Mouse (Mus musculus) frontal cortex, postnatal 36 days (tissue): ENCODE data around the gene Pemt.

ENCODE experiments used
- DNase-seq, 2 experiments: peaks; one replicate each; pipeline ENCODE4 v3.0.0; 2022; ENCODE audit warnings: low spot score in 2 of 2

The Pemt gene

DNA sequence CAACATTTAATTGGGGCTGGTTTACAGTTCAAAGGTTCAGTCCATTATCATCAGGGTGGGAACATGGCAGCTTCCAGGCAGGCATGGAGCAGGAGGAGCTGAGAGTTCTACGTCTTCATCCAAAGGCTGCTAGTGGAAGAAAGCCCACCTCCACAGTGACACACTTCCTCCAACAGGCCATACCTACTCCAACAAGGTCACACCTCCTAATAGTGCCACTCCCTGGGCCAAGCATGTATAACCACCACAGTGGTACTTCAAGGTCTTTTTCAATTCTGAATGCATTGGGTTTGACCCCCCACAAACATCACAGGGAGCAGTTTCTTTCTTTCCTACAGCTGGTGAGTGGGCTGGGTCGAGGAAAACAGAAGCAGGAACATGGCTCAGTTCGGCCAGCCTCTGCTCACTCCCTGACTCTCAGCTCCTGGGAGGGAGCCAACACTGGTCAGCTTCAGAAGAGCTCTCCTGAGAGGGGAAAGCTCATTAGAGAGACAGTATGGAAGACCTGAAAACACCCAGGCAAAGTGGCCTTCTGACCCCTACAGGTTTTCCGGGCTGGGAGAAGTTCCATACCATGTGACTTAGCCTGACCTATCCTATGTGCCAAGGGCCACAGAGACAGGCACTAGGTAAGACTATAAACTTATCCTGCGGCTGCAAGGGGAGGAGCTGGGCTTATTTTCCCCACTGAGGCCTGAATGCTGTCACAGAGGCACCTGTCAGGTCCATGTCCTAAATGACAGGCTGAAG is 44.9 kb downstream of the Pemt start:
- no peak for DNase-seq

DNA sequence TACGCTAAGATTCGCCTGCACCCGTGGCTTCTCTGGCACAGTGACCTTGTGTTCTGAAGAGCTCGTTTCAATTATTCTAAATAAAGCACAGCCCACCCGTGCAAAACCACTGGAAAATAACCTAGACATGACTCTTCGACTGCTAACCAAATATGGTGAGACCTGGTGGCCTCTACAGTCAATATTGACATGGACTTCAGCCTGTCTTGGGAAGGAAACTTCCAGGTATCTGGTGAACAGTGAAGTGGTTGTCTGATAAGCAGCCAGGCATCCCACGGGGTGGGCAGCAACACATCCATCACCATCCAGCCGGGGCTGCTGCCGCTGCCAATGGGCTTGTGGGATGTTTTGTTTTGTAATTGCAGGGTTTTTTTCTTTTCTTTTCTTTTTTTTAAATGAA is 52.0 kb downstream of the Pemt start:
- no peak for DNase-seq

DNA sequence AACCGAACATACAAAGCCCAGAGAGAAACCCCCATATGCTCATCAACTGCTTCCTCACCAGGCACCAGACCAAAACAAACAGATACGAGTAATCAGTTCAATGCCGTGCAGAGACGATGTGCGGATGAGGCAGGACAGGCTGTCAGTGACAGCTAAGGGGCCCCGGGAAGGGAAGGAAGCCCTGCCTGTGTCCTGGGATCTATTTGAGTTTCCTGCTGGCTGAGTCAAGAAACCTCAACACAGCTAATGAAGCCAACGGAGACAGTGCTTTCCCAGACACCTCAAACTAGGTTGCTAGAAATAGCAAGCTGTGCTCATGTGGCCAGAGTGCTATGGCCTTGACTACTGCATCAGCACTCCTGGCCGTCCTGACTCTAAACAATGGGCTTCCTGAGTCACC is 54.9 kb downstream of the Pemt start:
- DNase-seq, result no peak

DNA sequence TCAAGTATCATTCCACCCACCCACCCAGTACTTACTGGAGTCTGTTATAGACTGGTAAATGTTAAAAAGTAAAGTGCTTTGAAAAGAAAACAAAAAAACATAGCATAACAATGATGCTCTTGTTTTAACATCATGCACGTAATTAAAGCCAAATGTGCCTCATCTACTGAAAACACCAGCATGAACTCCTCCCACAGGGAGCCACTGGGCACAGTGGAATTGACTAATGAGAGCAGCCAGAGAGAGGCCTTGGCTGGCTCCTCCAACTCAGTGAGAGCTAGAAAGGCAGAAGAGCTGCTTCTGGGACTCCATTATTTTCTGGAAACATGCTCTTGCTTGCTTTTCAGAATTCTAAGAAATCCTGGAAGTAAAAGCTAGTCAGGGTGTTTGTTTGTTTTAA is 56.9 kb downstream of the Pemt start:
- no peak for DNase-seq

DNA sequence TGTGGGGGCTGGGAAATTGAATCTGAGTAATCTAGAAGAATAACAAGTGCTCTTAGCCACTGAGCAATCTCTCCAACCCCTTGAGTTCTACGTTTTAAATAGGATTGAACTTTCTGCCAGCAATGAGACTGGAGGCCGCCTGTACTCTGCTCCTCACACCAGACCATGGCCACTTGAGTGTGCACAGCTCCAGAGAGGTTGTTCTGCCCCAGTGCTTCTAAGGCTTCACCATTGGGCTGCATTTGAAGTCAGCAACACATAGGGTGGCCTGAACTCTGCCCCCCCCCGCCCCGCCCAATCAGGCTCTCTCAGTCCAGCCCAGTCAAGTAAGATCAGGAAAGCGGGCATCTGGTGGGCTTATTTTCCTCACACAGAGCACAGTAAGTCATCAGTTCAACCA is 68.5 kb downstream of the Pemt start:
- DNase-seq, result no peak

DNA sequence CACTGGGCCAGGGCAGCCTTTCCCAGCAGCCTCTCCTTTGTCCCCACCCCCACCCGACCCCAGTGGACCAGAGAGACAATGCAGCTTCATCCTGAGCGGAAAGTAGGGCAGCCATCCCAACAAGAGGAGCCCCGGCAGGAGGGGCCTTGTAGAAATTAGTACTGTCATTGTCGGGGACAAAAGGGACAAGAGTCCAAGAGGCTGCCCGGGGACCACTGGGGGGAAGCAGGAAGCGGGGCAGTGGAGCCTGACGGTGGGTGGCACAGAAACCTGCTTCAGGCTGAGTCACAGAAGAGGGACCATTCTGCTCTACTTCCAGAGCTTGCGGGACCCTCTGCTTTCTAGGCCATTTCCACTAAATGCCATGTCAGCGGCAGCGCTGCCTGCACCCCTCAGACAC is 71.0 kb downstream of the Pemt start:
- no peak for DNase-seq

DNA sequence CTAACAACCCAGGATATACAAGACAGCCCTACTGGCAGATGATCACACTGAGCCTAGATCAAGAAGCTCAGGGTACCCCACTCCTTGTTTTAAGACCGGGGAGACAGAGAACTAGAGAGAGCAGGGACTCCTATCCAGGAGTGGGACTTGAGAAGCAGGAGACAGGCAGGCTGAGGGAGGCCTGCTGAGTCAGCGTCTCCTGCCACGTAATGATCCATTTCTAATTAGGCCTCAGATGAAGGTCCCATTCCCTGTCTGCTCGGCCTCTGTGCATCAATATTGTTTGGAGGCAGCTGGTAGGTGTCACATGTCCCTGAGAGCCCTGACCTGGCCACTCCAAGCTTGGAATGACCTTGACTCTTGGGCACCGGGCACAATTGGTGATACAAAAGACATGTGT is 72.9 kb downstream of the Pemt start:
- DNase-seq, result no peak

DNA sequence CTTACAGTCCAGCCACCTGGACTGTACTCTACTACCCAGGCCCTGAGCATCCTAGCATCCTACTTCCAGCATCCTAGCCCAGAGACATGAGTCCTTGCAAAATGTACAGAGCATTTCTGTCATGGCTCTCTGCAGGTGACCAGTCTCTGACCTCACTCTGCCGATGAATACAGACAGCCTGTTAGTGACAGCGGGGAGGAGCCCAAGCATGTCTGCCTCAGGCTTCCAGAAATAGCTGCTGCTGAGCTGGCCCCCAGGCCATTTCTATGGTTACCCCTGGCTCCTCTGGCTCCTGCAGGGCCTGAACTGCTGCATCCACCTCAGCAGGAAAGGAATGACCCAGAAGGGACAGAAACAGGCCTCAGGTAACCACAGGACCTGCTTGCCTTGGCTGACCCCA is 74.6 kb downstream of the Pemt start:
- DNase-seq, result no peak

DNA sequence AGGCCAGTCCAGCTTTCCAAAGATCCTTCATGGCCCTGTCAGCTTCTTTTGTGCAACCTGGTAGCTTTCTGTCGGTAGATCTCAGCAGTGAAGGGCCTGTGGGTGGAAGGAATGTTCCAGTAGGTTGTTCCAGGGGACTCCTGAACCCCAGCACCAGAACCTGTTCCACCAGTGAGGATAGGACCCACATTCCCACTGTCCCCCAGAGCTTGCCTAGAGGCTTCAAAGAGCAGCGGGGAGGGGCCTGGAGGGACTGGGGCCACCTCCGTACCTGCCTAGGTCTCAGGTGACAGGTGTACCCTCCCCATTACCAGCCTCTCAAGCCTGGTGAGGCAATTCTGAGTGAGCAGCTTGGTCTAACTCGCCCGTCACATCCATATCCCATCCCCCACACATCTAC is 75.5 kb downstream of the Pemt start:
- DNase-seq, result no peak

DNA sequence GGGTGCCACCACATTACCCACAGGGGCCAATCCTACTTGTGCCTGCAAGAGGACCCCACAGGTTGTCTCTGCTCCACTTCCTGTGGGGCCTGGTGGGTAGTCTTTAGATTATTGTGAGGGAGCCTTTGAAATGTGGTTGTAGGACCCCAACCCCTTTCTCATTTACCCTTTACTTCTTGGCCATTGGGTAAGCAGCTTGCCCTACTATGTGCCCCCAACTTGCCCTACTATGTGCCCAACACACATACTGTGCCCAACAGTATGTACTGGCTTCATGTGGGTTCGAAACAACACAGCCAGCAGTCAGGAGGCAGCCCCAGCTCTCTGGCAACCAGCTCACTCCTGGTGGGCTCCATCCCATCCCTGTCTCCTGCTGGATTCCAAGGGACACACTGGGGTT is 78.5 kb downstream of the Pemt start:
- DNase-seq, result no peak

DNA sequence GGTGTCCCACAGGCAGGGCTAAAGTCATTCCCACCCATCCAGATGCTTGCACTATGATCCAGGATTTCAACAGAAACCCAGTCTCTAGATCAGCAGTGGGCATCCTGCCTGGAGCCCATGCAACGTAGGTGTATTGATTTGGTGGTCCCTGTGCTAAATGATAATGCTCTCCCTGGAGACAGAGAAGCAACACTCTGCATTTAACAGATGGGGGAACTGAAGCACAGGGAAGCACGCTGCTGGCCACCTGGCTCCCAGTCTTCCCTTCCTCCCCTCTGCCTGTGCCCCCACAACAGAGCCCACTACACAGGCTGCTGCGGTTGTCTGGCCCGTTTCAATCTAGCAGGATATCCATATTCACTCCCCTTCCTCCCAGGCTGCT is 80.2 kb downstream of the Pemt start:
- no peak for DNase-seq

DNA sequence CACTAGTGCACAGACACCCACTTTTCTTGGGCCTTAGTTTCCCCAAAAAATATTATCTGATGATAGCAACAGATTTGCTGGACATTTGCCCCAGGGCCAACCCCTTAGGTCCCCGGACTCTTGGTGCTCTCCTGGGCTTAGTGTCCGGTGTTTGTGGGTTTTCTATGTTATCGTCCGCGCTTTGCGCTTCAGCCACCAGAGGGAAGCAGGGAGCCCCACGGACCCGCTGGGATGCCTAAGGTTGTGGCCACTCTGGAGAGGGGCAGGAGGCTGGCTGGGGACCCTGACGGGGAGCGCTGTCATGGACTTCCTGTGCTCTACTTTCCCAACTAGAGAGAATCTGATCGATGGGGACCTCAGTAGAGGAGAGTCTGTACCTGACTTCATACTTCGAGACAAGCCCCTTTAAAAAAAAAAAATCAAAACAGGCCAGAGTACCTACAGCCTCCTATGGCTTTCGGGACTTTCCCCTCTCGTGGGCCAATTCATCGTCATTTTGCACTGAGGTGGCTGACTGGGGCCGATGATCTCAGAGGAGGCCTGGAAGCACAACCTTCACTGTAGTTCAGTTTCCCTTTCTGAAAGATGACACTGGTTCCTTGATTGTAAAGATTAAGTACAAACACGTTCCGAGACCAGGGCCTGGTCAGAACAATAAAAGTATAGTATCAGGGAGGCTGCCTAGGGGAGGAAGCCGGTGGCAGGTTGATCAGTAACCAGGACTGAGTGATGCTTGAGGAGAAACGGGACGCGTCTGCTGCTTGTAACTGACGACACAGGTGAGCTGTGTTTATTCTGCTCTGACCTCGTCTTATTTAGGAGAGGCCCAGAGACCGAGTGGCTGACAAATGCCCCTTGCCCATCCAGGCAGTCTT is 80.8 kb downstream of the Pemt start:
- peak; percentile 75 to 80 for DNase-seq

DNA sequence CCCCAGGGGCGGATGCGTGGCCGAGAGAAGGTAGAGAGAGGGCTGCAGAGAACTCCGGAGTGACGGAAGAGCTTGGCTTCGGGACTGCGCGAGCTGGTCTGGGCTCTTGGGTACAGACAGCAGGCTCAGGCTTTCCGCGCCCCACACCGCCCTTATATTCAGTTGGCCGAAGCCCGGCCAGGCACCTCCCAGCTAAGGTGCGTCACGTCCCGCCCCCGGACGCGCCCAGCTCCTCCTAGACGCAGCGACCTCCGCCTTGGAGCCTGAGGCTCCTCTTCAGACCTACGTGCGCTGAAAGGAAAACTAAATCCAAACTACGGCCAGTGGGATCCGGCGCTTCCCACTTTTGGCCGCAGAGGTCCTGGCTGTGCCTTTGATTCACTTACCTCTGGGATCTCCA is 81.5 kb downstream of the Pemt start, which contains the start of gene Rasd1:
Gene Rasd1, minus strand, starts transcription at position 127 of the 400 bp plus-strand sequence.
- DNase-seq, result peak; percentile 67

DNA sequence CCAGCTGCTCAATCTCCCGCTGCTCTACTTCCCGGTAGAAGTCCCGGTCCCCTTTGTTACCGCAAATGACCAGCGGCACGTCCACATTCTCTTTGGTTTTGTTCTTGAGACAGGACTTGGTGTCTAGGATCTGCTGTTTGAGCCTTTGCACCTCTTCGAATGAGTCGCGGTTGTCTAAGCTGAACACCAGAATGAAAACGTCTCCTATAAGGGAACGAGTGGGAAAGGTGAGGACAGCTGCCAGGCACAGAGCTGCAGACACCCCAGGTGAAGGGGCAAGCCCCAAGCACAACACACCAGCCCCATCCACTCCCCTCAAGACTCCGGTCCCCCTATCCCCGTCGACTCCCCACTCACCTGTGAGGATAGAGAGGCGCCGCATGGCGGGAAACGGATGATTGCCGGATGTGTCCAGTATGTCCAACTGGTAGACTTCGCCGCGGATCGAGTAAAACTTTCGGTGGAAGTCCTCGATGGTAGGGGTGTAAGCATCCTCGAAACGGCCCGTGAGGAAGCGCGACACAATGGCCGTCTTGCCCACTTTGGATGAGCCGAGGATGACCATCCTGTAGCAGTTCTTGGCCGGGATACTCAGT is 82.0 kb downstream of the Pemt start:
- DNase-seq, result no peak

DNA sequence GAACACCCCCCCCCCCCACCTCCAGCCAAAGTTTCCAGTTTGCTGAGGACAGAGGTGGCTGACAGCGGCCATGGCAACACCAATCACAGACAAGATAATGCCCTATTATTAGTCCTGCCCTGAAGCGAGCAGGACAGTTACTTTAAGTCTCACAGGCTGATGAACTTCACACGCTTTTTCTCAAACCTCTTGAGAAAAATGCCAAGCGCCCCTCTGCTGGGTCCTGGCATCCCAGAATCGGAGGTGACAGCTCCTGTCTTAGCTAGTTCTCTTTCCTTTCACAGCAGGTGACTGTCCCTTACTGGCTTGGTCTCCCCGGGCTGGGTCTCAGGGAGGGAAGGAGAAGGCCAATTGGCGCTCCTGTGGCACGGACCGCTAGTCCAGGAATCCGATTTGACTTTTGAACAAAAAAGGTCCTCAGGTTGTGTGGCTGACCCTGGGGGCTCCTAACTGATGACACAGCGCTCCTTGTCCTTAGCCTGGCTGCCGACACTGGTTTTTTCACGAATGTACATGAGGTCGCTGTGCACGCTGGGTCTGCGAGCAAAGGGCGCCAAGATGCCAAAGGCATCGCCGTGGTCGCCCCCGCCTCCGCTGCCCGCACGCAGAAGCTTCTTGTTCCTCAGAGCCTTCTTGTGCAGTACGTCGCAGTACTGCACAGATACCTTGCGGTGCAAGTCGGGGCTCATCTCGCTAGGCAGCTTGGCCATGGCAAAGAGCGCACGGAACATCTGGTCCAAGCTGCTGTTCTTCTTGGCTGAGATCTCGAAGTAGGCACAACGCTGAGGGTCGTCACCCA is 82.7 kb downstream of the Pemt start:
- no peak for DNase-seq

DNA sequence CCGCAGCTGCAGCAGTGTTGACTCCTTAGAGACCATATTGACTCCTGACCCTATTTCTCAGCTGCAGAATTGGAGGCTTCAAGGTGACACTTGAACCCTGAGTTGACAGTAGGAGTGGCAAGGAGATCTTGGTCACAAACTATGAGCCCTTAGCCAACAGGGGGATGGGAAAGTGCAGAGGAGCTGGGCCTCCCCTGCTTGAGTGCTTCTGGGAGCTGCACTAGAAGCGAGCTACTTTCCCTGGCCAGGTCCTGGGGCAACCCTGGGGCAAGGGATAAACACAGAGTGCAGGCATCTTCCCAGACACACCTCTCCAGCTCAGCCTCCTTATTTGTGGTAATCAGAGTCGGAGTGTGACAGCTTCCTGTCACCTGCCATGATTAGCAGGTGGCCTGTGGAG is 83.7 kb downstream of the Pemt start:
- no peak for DNase-seq

DNA sequence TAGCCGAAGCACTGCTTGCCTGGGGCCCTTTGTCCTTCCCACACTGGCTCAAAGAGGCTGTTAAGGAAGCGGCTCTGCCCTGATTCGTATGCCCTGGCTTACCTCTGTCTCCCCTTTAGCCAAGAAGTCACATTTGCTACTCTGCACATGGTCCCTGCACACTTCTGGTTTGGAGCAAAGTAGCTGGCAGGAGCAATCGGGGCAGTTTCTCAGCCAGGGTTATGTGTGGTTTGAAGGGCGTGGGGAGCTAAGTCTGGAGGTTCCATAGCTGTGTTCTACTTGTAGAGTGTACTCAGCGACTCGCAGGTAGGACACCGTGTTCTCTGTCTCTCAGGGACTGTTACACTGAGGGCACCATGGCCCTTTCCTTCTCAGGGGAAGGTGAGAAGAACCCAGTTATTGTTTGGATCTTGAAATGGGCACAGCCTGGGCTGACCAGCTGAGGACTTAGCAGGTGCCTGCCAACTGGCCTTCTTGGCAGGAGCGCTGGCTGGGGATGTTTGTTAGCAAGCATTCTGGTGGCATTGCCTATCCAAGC is 84.9 kb downstream of the Pemt start:
- DNase-seq, result no peak

DNA sequence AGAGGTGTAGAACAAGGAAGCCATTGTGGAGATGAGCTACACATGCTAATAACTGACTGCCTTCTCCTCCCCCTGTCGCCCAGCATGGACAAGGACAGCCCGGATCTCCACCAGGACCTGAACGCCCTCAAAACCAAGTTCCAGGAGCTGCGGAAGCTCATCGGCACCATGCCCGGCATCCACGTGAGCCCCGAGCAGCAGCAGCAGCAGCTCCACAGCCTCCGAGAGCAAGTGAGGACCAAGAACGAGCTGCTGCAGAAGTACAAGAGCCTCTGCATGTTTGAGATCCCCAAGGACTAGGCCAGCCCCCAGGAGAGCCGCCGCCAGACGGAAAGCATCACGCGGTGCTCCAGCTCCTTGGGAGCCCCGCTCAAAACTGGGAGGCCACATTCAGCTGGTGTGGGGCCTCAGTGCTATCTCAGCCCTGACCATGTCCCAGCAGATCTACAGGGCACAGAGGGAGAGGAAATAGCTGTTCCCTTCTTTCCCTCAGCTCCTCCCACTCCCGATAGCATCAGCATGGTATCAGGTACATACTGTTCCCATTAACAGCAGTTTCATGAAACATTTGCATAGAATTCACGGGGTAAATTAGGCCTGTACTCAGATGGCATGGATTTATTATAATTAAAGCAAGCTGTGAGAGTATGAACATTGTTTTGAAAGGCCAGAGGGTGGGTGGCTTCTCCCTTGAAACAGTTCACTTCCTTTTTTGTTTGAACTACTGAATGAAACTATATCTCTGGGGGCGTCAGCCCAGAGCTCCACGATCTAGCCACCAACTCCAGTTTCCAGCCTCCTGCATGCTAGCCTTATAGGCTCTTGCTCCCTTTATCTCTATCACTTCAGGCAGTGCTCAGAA is 85.6 kb downstream of the Pemt start:
- no peak for DNase-seq

DNA sequence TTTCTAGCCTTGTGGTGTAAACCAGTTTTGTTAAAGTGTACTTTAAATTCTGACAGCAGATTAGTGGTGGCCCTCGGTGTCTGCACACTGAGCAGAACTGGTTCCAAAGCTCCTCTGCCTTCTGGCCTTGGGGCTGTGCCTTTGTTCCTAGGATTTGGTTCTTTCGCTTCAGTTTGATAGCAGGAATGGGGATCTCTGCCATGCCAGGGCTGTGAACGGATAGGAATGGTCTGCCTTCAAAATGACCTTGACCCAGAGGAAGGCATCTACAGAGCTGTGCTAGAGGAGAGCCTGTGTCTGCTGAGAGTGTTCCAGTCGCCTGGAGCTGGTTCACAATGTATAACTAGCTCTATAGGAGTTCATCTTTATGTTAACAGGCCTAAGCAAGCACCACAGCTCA is 86.8 kb downstream of the Pemt start:
- no peak for DNase-seq

DNA sequence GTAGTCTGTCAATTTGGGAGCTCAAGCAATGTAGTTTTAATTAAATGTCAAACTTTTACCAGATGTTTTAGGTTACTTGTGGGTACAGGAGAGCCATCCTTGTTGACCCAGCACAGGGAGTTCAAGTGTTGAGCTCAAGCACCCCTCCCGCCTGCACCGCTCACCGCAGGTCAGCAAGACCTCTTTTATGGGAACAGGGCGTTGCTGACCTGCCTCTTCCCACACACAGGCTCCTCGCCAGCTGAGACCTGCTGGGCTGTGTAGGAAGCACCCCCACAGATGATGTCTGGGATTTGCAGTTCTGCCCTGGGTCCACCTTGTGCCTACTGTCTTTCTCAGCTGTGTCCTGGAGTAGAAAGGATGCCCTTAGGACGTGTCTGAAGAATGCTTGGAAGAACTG is 89.5 kb downstream of the Pemt start:
- DNase-seq, result no peak

DNA sequence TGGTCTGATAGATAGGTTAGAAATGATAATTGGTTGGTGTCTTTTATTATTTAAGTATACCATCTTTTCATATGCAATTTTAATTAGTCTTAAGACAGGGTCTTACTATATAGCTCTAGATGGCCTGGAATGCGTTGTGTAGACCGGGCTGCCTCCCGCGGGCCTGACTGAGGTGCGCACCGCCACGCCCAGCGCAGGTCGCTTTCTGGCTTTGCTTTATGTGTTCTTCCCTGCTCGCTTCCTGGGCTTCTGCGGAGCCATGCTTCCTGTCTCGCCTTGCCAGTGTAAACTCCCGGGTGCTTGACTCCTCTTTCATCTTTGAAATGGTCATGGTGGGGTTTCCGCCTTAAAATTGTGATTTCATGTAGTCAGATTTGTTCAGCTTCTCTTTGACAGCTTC is 93.4 kb downstream of the Pemt start:
- no peak for DNase-seq
